Mouse (Mus musculus): Measurements from ENCODE around the gene Dok5. TPM values are rescaled to one million over a fixed set of nuclear protein-coding genes. Genes with fewer than 3 reads are reported as not detected.

Dok5 gene
- polyA plus RNA-seq, 1 experiment from 2014 or later: 0.63 TPM

DNA sequence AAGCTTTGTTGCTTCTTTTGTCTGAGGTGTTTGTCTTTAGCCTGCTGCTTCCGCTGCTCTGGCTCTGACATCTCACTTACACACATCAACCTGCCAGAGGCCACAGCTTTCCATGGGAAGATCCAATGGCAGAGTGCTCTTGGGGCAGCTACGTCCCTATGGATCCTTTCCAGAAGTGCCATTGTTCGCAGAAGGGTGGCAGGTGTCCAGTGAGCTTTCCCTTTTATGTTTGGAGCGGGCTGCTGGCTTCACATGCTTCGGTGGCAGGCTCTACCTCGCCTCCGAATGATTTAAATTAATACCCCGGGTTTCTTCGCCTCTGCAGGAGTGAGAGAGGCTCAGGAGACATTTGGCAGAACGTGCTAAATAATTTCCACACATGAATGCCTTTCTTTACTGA is 105.3 kb downstream of the Dok5 start:
- no peaks in the 10 kb centered on the region for H3K36me3 ChIP-seq (ENCODE audit: control insufficient read depth, insufficient read depth)
- H3K27me3 ChIP-seq (replicated peaks; ENCODE audit: control insufficient read depth, insufficient read depth, low read length): no peaks in the 10 kb centered on the region
- H3K4me3 ChIP-seq (ENCODE audit: low read depth, low read length): no peak overlapping the region
- H3K27ac ChIP-seq (ENCODE audit: low read depth, low read length): no peak overlapping the region
- H3K4me1 ChIP-seq (replicated peaks; ENCODE audit: control insufficient read depth, insufficient read depth, low read length): no peaks in the 10 kb centered on the region
- no peaks in the 10 kb centered on the region for H3K9me3 ChIP-seq (ENCODE audit: control insufficient read depth)
- no peak overlapping the region for H3K9ac ChIP-seq (ENCODE audit: low read depth, low read length)
- no peak overlapping the region for H3K4me2 ChIP-seq (replicated peaks; ENCODE audit: low read depth)
- no peak for TF ChIP-seq CTCF (IDR thresholded peaks at IDR 0.05; ENCODE audit: low read depth)
- WGBS: 82% methylated on average over 10 of the region's 10 CpGs
- no peak for ATAC-seq

DNA sequence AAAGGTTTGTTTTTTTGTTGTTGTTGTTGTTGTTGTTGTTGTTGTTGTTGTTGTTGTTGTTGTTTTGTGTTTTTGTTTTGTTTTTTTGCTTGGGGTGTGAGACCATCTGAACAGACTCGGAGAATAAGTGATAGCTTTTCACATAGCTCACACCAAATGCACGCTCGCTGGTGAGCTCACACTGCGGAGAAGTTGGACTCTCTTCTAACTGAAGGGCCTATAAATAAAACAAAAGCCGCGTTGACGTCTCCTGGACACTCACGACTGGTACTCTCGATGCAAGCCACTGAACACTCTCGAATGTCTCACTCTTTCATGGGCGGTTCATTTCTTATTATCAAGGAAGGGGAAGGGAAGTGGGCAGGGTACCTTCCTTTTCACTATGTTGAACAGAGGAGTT is 105.8 kb downstream of the Dok5 start:
- Histone ChIP-seq H3K4me1 (replicated peaks; ENCODE audit: control insufficient read depth, insufficient read depth, low read length) (no peaks in the 10 kb centered on the region), H3K4me3 (ENCODE audit: low read depth, low read length) (no peak overlapping the region), H3K36me3 (ENCODE audit: control insufficient read depth, insufficient read depth) (no peaks in the 10 kb centered on the region), H3K4me2 (replicated peaks; ENCODE audit: low read depth) (no peak overlapping the region), H3K27me3 (replicated peaks; ENCODE audit: control insufficient read depth, insufficient read depth, low read length) (no peaks in the 10 kb centered on the region), H3K9me3 (ENCODE audit: control insufficient read depth) (no peaks in the 10 kb centered on the region), H3K27ac (ENCODE audit: low read depth, low read length) (no peak overlapping the region), H3K9ac (ENCODE audit: low read depth, low read length) (no peak overlapping the region)
- no peak for TF ChIP-seq CTCF (IDR thresholded peaks at IDR 0.05; ENCODE audit: low read depth)
- ATAC-seq: no peak
- 79% methylated on average over 11 of the region's 11 CpGs for WGBS

DNA sequence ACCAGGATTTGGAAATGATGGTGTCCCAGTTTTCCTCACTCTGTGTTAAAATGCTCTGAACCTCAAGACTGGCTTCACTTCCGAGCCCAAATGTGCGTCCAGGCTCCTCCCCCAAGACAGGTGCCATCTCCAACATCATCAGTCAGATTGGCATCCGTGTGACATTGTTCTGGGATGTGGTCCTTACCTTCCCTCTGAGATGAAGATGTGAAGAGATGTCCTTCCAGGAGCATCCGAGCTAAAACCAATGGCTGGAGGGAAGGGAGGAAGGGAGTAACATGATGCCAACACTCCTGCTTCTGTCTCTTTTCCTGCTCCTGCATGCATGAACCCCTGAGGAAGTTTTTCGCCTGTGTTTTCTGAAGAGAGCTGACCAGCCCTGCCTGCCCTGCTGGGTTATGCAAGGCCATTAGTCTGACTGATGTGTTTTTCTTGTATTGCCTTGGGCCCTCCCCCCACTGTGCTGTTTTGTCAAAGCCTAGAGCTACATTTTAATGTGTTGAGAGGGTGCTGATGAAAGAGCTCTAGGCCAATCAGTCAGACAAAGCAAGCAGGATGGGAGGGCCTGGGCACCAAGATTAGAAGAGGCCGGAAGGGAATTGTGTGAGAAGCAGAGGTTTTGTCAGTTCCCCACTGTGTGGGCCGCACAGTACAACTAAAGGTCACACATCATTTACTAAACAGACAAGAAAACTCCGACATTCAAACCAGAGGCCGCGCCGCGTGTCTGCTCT is 106.4 kb downstream of the Dok5 start:
- no peak for TF ChIP-seq CTCF (IDR thresholded peaks at IDR 0.05; ENCODE audit: low read depth)
- H3K36me3 ChIP-seq (ENCODE audit: control insufficient read depth, insufficient read depth): no peaks in the 10 kb centered on the region
- no peaks in the 10 kb centered on the region for H3K9me3 ChIP-seq (ENCODE audit: control insufficient read depth)
- H3K9ac ChIP-seq (ENCODE audit: low read depth, low read length): no peak overlapping the region
- no peaks in the 10 kb centered on the region for H3K27me3 ChIP-seq (replicated peaks; ENCODE audit: control insufficient read depth, insufficient read depth, low read length)
- no peak for ATAC-seq
- H3K27ac ChIP-seq (ENCODE audit: low read depth, low read length): no peak overlapping the region
- H3K4me2 ChIP-seq (replicated peaks; ENCODE audit: low read depth): no peak overlapping the region
- H3K4me3 ChIP-seq (ENCODE audit: low read depth, low read length): no peak overlapping the region
- no peaks in the 10 kb centered on the region for H3K4me1 ChIP-seq (replicated peaks; ENCODE audit: control insufficient read depth, insufficient read depth, low read length)
- WGBS: 65% methylated on average over 12 of the region's 12 CpGs

DNA sequence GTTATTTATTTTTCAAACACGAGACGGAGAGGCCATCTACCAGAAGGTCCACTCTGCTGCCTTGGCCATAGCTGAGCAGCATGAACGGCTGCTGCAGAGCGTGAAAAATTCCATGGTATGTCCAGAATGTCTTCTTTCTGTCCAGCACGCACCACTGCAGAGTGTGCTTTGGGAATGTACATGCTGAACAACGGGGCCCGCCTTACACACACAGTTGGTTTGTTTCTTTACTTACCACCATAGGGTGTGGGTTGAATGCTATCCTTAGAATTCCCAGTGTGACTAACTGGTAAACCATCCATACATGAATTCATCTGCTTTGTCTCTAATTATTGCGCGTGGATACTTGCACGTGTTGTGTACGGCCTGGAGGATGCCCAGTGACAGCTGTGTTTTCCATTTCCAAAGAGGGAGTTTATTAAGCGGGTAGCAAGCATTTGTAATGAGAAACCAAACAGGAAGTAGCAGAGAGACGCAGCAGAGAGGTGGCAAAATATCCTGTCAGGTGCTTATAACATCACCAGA is 109.9 kb downstream of the Dok5 start:
- 73% methylated on average over 13 of the region's 13 CpGs for WGBS
- H3K4me2 ChIP-seq (replicated peaks; ENCODE audit: low read depth): no peak overlapping the region
- no peaks in the 10 kb centered on the region for H3K9me3 ChIP-seq (ENCODE audit: control insufficient read depth)

DNA sequence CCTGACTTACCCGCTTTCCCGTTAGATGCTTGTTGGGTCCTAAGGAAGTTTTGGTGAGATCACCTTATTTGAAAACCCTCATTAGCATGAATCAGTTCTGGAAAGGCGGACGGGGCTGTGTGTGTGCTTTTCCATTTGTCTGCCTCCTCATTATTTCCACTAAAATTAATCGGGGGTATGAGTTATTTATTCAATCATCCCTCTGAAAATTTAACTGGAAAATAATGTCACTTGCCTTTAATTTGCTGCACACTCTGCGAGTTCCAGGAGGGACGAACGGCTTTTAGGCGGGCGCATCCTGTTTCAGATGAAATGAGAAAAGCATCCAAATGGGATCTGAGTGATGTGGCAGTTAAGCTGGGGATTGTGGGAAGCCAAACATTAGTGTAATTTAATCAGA is 113.9 kb downstream of the Dok5 start:
- Histone ChIP-seq H3K4me1 (replicated peaks; ENCODE audit: control insufficient read depth, insufficient read depth, low read length) (no peaks in the 10 kb centered on the region), H3K9me3 (ENCODE audit: control insufficient read depth) (no peaks in the 10 kb centered on the region), H3K27me3 (replicated peaks; ENCODE audit: control insufficient read depth, insufficient read depth, low read length) (no peaks in the 10 kb centered on the region), H3K36me3 (ENCODE audit: control insufficient read depth, insufficient read depth) (no peaks in the 10 kb centered on the region), H3K4me2 (replicated peaks; ENCODE audit: low read depth) (no peak overlapping the region), H3K4me3 (ENCODE audit: low read depth, low read length) (no peak overlapping the region), H3K27ac (ENCODE audit: low read depth, low read length) (no peak overlapping the region), H3K9ac (ENCODE audit: low read depth, low read length) (no peak overlapping the region)
- no peak for TF ChIP-seq CTCF (IDR thresholded peaks at IDR 0.05; ENCODE audit: low read depth)
- no peak for ATAC-seq
- WGBS: 83% methylated on average over 10 of the region's 10 CpGs

More for the DNA sequence above, 109.9 kb downstream of the Dok5 start:
- no peaks in the 10 kb centered on the region for H3K27me3 ChIP-seq (replicated peaks; ENCODE audit: control insufficient read depth, insufficient read depth, low read length)
- no peaks in the 10 kb centered on the region for H3K4me1 ChIP-seq (replicated peaks; ENCODE audit: control insufficient read depth, insufficient read depth, low read length)
- no peak for TF ChIP-seq CTCF (IDR thresholded peaks at IDR 0.05; ENCODE audit: low read depth)
- H3K36me3 ChIP-seq (ENCODE audit: control insufficient read depth, insufficient read depth): no peaks in the 10 kb centered on the region
- H3K27ac ChIP-seq (ENCODE audit: low read depth, low read length): no peak overlapping the region
- H3K9ac ChIP-seq (ENCODE audit: low read depth, low read length): no peak overlapping the region
- H3K4me3 ChIP-seq (ENCODE audit: low read depth, low read length): no peak overlapping the region
- no peak for ATAC-seq

DNA sequence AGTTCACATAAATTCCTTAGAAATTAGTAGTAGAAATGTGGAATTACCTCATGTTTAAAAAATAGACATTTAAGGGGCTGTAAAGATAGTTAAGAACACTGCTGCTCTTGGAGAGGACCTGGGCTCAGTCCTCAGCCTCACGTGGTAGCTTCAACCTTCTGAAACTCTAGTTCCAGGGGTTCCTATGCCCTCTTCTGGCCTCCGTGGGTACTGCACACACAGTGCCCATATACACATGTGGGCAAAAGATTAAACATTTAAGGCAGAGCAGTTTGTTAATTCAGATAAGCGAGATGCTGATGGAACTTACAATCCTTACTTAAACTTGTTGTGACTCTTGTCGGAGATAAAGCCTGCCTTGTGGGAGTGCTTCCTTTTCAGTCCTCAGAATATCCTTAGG is 118.5 kb downstream of the Dok5 start:
- WGBS: 96% methylated on average over 4 of the region's 4 CpGs
- Histone ChIP-seq H3K27ac (ENCODE audit: low read depth, low read length) (no peak overlapping the region), H3K27me3 (replicated peaks; ENCODE audit: control insufficient read depth, insufficient read depth, low read length) (no peaks in the 10 kb centered on the region)

More for the DNA sequence above, 118.5 kb downstream of the Dok5 start:
- H3K4me3 ChIP-seq (ENCODE audit: low read depth, low read length): no peak overlapping the region
- H3K4me2 ChIP-seq (replicated peaks; ENCODE audit: low read depth): no peak overlapping the region
- no peak for TF ChIP-seq CTCF (IDR thresholded peaks at IDR 0.05; ENCODE audit: low read depth)
- H3K9ac ChIP-seq (ENCODE audit: low read depth, low read length): no peak overlapping the region
- ATAC-seq: no peak
- H3K4me1 ChIP-seq (replicated peaks; ENCODE audit: control insufficient read depth, insufficient read depth, low read length): no peaks in the 10 kb centered on the region
- no peaks in the 10 kb centered on the region for H3K9me3 ChIP-seq (ENCODE audit: control insufficient read depth)
- H3K36me3 ChIP-seq (ENCODE audit: control insufficient read depth, insufficient read depth): no peaks in the 10 kb centered on the region

All from intestine, postnatal 0 days (tissue).